Mouse (Mus musculus) liver, postnatal 0 days (tissue): Measurements from ENCODE around the gene Hist1h3f.

ENCODE experiments used
- CTCF ChIP-seq: sonication (generic); IDR thresholded peaks from 2 replicates; pipeline ENCODE4 v1.5.1; 2016; ENCODE audit warnings: antibody characterized with exemption, low read depth
- EP300 ChIP-seq: IDR thresholded peaks from 2 replicates; pipeline ENCODE4 v1.6.1; 2016; ENCODE audit warnings: antibody characterized with exemption, low read depth, mild to moderate bottlenecking

DNA sequence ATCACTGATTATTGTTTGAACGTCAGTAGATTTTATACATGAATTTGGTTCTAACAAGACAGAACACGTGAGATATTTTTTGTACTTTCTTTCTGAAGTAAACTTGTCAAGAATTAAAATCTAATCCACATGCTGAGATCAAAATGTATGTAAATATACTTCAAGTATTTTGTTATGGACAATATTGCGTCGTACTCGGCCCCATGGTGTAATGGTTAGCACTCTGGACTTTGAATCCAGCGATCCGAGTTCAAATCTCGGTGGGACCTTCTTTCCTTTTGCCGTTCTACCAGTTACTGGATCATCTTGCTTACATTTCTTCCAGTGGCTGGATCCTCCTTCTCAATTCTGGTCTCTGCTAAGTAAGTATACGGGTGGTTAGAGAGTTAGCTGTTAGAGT, 24.4 kb upstream of the Hist1h3f start:
- TF ChIP-seq CTCF, result no peak
- TF ChIP-seq EP300, result 0 out of 2 replicates have a peak, but pooled peaks have one; percentile 24
